Mouse (Mus musculus): ENCODE data around the gene Elp6. TPM values are rescaled to one million over a fixed set of nuclear protein-coding genes. Genes with fewer than 3 reads are reported as not detected.

Elp6 gene
- 22.9 and 25.9 TPM in 2 replicates for polyA plus RNA-seq (2015; fragmentation: Nextera tagmentation; extraction: Ambion mirVana)

- Histone ChIP-seq H3K27me3 (no peaks in the 10 kb centered on the region), H3K27ac (peak within 1 kb of the TSS; percentile 96), H3K4me3 (peak within 1 kb of the TSS; percentile 64), H3K9ac (peak within 1 kb of the TSS; percentile 46), H3K36me3 (peaks cover 3% of the 10 kb centered on the region), H3K4me1 (peaks cover 8% of the 10 kb centered on the region), H3K4me2 (peak within 1 kb of the TSS; percentile 78), H3K9me3 (no peaks in the 10 kb centered on the region)
- WGBS, result under 1% methylated on average over 46 of the region's 46 CpGs
- ATAC-seq (ENCODE audit: insufficient number of reproducible peaks, low FRiP score, low TSS enrichment, low read depth), result peak; percentile 98
Measured at GRCm38 (mm10) chr9:110304969-110305651, at the start of gene Elp6. Gene Elp6, plus strand, starts transcription at chr9:110305173.

DNA sequence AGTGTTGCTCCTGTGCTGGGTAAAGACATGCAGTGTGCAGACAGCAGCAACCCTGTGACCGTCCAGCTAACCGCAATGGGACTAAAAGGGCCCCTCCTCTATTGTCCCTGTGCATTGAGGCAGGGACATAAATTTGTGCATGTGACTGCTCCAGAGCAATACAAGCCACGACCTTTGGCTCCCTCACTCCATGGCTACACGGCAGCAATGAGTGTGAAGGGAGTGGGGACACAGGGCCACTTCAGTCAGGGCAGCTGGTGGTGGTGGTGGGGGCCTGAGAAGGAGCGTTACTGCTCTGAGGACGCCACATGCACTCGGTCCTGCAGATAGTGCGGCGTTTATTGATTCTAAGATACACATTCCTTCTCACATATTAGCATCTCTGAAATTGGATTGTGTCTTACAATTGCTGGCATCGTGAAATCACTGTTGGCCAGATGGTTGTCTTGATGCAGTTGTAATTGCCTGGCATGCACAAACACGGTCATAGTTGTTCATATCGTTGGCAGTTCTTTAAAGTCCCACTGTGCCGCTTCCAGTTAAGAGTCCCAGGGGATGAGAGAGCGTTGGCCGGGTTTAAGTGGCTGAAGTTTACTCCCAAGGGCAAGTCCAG, 49.5 kb upstream of the Elp6 start:
- no peak for ATAC-seq (ENCODE audit: insufficient number of reproducible peaks, low FRiP score, low TSS enrichment, low read depth)
- no peaks in the 10 kb centered on the region for H3K9me3 ChIP-seq
- no peak overlapping the region for H3K4me3 ChIP-seq
- H3K27ac ChIP-seq, result no peak overlapping the region
- H3K4me1 ChIP-seq, result peaks cover under 1% of the 10 kb centered on the region; the same call in 1 of the 2 replicates
- H3K27me3 ChIP-seq, result no peaks in the 10 kb centered on the region
- H3K4me2 ChIP-seq, result no peak overlapping the region
- H3K36me3 ChIP-seq, result no peaks in the 10 kb centered on the region
- H3K9ac ChIP-seq, result no peak overlapping the region
- WGBS, result 63% methylated on average over 15 of the region's 15 CpGs

- no peak for ATAC-seq (ENCODE audit: insufficient number of reproducible peaks, low FRiP score, low TSS enrichment, low read depth)
- no peaks in the 10 kb centered on the region for H3K36me3 ChIP-seq
- no peak overlapping the region for H3K9ac ChIP-seq
- H3K4me1 ChIP-seq, result no peaks in the 10 kb centered on the region
- H3K27me3 ChIP-seq, result no peaks in the 10 kb centered on the region
- no peak overlapping the region for H3K27ac ChIP-seq
- 82% methylated on average over 6 of the region's 6 CpGs for whole genome bisulfite sequencing
- H3K4me3 ChIP-seq, result no peak overlapping the region
- H3K4me2 ChIP-seq, result no peak overlapping the region
- no peaks in the 10 kb centered on the region for H3K9me3 ChIP-seq
Measured at GRCm38 (mm10) chr9:110258646-110259045, 46.3 kb upstream of the Elp6 start.

DNA sequence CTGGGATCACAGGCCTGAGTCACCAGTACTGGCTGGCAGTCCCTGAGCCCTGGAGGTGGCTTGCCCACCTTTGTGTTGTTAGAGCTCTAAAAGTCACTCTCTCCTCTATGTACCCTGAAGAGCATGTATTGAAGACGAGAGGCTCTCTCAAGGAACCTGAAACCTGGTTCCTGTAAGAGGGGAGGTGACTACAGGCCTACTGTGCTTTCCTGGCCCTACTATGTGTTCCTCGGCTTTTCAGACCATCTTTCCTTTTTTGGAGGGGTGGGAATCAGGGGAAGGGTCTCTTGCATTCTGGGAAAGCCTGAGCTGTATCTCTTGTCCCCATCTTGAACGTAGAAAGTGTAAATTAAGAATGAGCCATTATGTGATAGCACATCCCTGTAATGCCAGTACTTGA, 45.9 kb upstream of the Elp6 start:
- no peak for ATAC-seq (ENCODE audit: insufficient number of reproducible peaks, low FRiP score, low TSS enrichment, low read depth)
- WGBS, result 77% methylated on average over 3 of the region's 3 CpGs
- H3K9me3 ChIP-seq, result no peaks in the 10 kb centered on the region
- no peaks in the 10 kb centered on the region for H3K27me3 ChIP-seq
- no peak overlapping the region for H3K4me3 ChIP-seq
- no peak overlapping the region for H3K9ac ChIP-seq
- H3K4me2 ChIP-seq, result no peak overlapping the region
- H3K36me3 ChIP-seq, result no peaks in the 10 kb centered on the region
- no peaks in the 10 kb centered on the region for H3K4me1 ChIP-seq
- no peak overlapping the region for H3K27ac ChIP-seq

DNA sequence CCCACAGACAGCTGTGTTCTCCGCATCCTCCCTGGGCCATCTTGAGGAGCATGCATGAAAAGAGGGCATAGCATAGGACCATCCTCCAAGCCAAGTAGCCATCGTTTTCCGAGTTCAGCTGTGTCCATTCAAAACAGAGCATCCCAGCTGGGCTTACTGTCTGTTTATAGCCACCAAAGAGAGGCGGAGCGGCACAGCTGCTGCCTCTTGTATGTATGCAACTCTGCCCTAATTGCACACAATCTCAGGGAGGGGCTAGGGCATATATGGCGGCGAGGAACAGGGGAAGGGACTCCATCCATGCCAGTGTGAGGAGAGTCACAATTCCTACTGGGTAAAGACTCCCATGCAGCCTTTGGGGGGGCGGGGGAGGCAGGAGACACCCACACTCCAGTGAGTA, 41.8 kb upstream of the Elp6 start:
- no peak overlapping the region for H3K4me2 ChIP-seq
- H3K27ac ChIP-seq, result no peak overlapping the region
- no peak overlapping the region for H3K9ac ChIP-seq
- no peak for ATAC-seq (ENCODE audit: insufficient number of reproducible peaks, low FRiP score, low TSS enrichment, low read depth)
- no peaks in the 10 kb centered on the region for H3K36me3 ChIP-seq
- no peaks in the 10 kb centered on the region for H3K4me1 ChIP-seq
- H3K9me3 ChIP-seq, result no peaks in the 10 kb centered on the region
- H3K4me3 ChIP-seq, result no peak overlapping the region
- WGBS, result 83% methylated on average over 8 of the region's 8 CpGs
- no peaks in the 10 kb centered on the region for H3K27me3 ChIP-seq

DNA sequence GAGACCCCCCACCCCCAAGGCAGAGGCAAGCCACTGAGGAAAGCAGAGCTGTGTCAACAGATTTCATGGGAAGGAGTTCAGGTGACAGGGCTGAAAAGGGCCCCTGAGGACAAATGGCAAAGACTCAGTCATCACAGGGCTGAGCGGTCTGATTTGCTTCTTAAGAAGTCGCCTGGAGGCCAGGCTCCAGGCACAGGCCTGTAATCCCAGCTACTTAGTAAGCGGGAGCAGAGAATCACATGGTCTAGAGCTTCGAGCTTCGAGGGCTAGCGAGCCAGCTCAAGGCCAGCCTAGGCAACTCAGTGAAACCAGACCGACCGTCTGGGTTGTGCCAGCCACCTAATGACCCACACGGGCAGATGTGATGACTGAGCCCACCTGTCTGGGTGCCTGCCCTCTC, 40.0 kb upstream of the Elp6 start:
- Histone ChIP-seq H3K36me3 (no peaks in the 10 kb centered on the region), H3K27me3 (no peaks in the 10 kb centered on the region), H3K4me3 (no peak overlapping the region), H3K27ac (no peak overlapping the region), H3K9ac (no peak overlapping the region), H3K4me2 (no peak overlapping the region), H3K4me1 (no peaks in the 10 kb centered on the region), H3K9me3 (no peaks in the 10 kb centered on the region)
- ATAC-seq (ENCODE audit: insufficient number of reproducible peaks, low FRiP score, low TSS enrichment, low read depth), result 0 out of 2 replicates have a peak, but pooled peaks have one; percentile 55
- 69% methylated on average over 9 of the region's 9 CpGs for WGBS

DNA sequence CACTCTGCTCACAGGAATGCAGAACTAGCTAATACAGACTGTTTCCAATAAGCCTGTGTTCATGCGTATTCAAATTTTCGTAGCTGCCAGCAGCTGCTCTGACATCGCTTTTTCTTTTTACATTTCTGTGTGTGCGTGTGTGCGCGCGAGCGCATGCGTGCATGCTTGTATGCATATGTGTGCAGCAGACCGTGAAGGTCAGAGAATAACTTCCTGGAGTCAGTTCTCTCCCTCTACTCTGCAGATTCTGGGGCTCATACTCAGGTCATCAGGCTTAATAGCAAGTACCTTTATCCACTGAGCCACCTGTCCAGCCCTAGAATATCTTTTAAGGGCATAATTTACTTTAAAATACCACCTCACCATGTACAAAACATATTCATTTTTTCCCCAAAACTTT, 36.6 kb upstream of the Elp6 start:
- Histone ChIP-seq H3K9me3 (no peaks in the 10 kb centered on the region), H3K4me3 (no peak overlapping the region), H3K27me3 (no peaks in the 10 kb centered on the region), H3K27ac (no peak overlapping the region), H3K4me2 (no peak overlapping the region), H3K4me1 (no peaks in the 10 kb centered on the region), H3K36me3 (no peaks in the 10 kb centered on the region), H3K9ac (no peak overlapping the region)
- ATAC-seq (ENCODE audit: insufficient number of reproducible peaks, low FRiP score, low TSS enrichment, low read depth), result no peak
- WGBS, result 89% methylated on average over 10 of the region's 10 CpGs

DNA sequence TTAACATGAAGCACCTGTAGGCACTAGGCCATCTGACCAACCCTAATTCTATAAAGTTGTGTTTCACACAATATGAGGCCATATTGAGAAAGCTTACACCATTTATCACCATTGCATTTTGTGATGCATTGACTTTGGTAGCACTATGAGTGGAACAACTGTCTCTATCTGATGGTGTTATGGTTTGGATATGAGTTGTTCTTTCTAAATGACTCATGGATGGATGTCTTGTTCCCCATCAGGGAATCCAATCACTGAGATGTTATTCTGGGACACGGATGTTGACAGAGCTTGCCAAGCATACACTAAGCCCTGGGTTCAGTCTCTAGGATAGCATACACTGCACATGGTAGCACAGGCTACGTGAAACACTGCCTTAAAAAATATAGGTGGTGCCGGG, 32.6 kb upstream of the Elp6 start:
- 92% methylated on average over 3 of the region's 3 CpGs for WGBS
- Histone ChIP-seq H3K9me3 (no peaks in the 10 kb centered on the region), H3K36me3 (no peaks in the 10 kb centered on the region), H3K4me2 (no peak overlapping the region), H3K9ac (no peak overlapping the region), H3K27me3 (no peaks in the 10 kb centered on the region), H3K27ac (no peak overlapping the region), H3K4me3 (no peak overlapping the region), H3K4me1 (no peaks in the 10 kb centered on the region)
- no peak for ATAC-seq (ENCODE audit: insufficient number of reproducible peaks, low FRiP score, low TSS enrichment, low read depth)

DNA sequence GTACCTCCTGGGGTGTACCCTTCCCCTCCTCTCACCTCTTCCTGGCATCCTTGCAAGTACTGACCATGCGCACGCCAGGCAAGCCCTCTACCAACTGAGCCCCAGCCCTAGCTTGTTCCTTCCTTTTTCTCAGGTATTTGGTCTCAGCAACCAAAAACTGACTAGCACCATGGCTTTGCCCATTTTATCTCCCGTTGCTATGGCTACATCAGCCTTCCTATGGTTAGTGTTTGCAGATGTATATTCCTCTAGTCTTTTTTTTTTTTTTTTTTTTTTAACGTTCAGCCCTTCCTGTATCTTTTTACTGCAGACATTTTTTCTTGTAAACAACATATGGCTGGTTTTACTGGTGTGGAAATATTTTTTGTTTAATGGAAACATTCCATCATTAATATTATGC, 31.5 kb upstream of the Elp6 start:
- 59% methylated on average over 4 of the region's 4 CpGs for WGBS
- H3K4me2 ChIP-seq, result no peak overlapping the region
- H3K27ac ChIP-seq, result no peak overlapping the region
- no peak overlapping the region for H3K4me3 ChIP-seq
- H3K9ac ChIP-seq, result no peak overlapping the region
- no peaks in the 10 kb centered on the region for H3K27me3 ChIP-seq
- no peaks in the 10 kb centered on the region for H3K36me3 ChIP-seq
- no peaks in the 10 kb centered on the region for H3K9me3 ChIP-seq
- no peak for ATAC-seq (ENCODE audit: insufficient number of reproducible peaks, low FRiP score, low TSS enrichment, low read depth)
- H3K4me1 ChIP-seq, result no peaks in the 10 kb centered on the region

DNA sequence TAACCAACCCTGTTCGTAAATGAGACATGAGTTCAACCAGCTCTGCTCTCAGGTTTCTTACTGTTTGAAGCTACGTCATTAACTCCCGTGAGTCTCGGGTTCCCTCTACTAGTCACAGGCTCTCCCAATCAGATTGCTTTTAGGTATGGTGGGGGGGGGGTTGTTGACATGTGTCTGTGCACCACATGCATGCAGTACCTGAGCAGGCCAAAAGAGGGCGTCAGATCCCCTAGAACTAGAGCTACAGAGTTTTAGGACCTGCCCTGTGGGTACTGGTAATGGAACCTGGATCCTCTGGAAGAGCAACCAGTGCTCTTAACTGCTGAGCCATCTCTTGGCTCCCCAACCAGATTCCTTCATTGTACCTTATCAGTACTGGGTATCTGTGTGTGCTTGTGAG, 29.1 kb upstream of the Elp6 start:
- ATAC-seq (ENCODE audit: insufficient number of reproducible peaks, low FRiP score, low TSS enrichment, low read depth), result no peak
- H3K27ac ChIP-seq, result no peak overlapping the region
- H3K4me1 ChIP-seq, result no peaks in the 10 kb centered on the region
- WGBS, result 33% methylated on average over 5 of the region's 5 CpGs
- H3K9me3 ChIP-seq, result no peaks in the 10 kb centered on the region
- H3K9ac ChIP-seq, result no peak overlapping the region
- no peak overlapping the region for H3K4me2 ChIP-seq
- H3K4me3 ChIP-seq, result no peak overlapping the region
- H3K36me3 ChIP-seq, result no peaks in the 10 kb centered on the region
- H3K27me3 ChIP-seq, result no peaks in the 10 kb centered on the region

GRCm38 (mm10) chr9:110277431-110277881, 27.5 kb upstream of the Elp6 start:
- Histone ChIP-seq H3K27me3 (no peaks in the 10 kb centered on the region), H3K27ac (no peak overlapping the region), H3K4me2 (no peak overlapping the region), H3K9ac (no peak overlapping the region), H3K9me3 (no peaks in the 10 kb centered on the region), H3K36me3 (no peaks in the 10 kb centered on the region), H3K4me1 (no peaks in the 10 kb centered on the region), H3K4me3 (no peak overlapping the region)
- no peak for ATAC-seq (ENCODE audit: insufficient number of reproducible peaks, low FRiP score, low TSS enrichment, low read depth)
- 47% methylated on average over 8 of the region's 8 CpGs for WGBS

GRCm38 (mm10) chr9:110284075-110284697, 20.8 kb upstream of the Elp6 start:
- no peaks in the 10 kb centered on the region for H3K9me3 ChIP-seq
- H3K4me2 ChIP-seq, result no peak overlapping the region
- H3K9ac ChIP-seq, result no peak overlapping the region
- H3K4me1 ChIP-seq, result no peaks in the 10 kb centered on the region
- no peak overlapping the region for H3K4me3 ChIP-seq
- H3K36me3 ChIP-seq, result no peaks in the 10 kb centered on the region
- 92% methylated on average over 10 of the region's 10 CpGs for WGBS
- ATAC-seq (ENCODE audit: insufficient number of reproducible peaks, low FRiP score, low TSS enrichment, low read depth), result no peak
- no peaks in the 10 kb centered on the region for H3K27me3 ChIP-seq
- no peak overlapping the region for H3K27ac ChIP-seq

All from limb, embryonic 15.5 days (tissue).